Mouse (Mus musculus) 3T3-L1 (cell line): ENCODE results near the gene Tead2.

ENCODE experiments used
- DNase-seq: peaks from one replicate; pipeline ENCODE4 v3.0.0-alpha.2; 2015; ENCODE audit warnings: low read depth, low spot score

The Tead2 gene

GRCm38 (mm10) chr7:45215673-45216441, at the start of gene Tead2:
Gene Tead2 (plus strand): TSS chr7:45215753.
- peak; percentile 70 for DNase-seq

- no peak for DNase-seq
Observed at GRCm38 (mm10) chr7:45166950-45167401, 48.6 kb upstream of the Tead2 start.

GRCm38 (mm10) chr7:45167761-45168445, 47.6 kb upstream of the Tead2 start:
- no peak for DNase-seq

GRCm38 (mm10) chr7:45168656-45169055, 46.9 kb upstream of the Tead2 start:
- no peak for DNase-seq

- DNase-seq: no peak
Observed at GRCm38 (mm10) chr7:45169495-45169894, 46.1 kb upstream of the Tead2 start.

- peak; percentile 32 for DNase-seq
Observed at GRCm38 (mm10) chr7:45172974-45173373, 42.6 kb upstream of the Tead2 start.

- DNase-seq: peak; percentile 61
Observed at GRCm38 (mm10) chr7:45173772-45174171, 41.8 kb upstream of the Tead2 start.

GRCm38 (mm10) chr7:45174567-45175280, 40.8 kb upstream of the Tead2 start:
- no peak for DNase-seq

GRCm38 (mm10) chr7:45175398-45175797, 40.2 kb upstream of the Tead2 start:
- DNase-seq: no peak

- no peak for DNase-seq
Observed at GRCm38 (mm10) chr7:45175929-45176328, 39.6 kb upstream of the Tead2 start.

GRCm38 (mm10) chr7:45176356-45176755, 39.2 kb upstream of the Tead2 start:
- no peak for DNase-seq

- DNase-seq: no peak
Observed at GRCm38 (mm10) chr7:45178550-45178949, 37.0 kb upstream of the Tead2 start.

- no peak for DNase-seq
Observed at GRCm38 (mm10) chr7:45179469-45179868, 36.1 kb upstream of the Tead2 start, which contains the start of gene Gfy. Gene Gfy (minus strand): TSS chr7:45179569.

GRCm38 (mm10) chr7:45180896-45181477, 34.6 kb upstream of the Tead2 start, which contains the start of gene Pth2:
Gene Pth2 (plus strand): TSS chr7:45180995.
- DNase-seq: no peak

GRCm38 (mm10) chr7:45181540-45181939, 34.0 kb upstream of the Tead2 start:
- no peak for DNase-seq

- DNase-seq: no peak
Observed at GRCm38 (mm10) chr7:45182199-45182601, 33.4 kb upstream of the Tead2 start.

- DNase-seq: no peak
Observed at GRCm38 (mm10) chr7:45182606-45183005, 32.9 kb upstream of the Tead2 start.

GRCm38 (mm10) chr7:45183672-45184071, 31.9 kb upstream of the Tead2 start:
- no peak for DNase-seq

- DNase-seq: no peak
Observed at GRCm38 (mm10) chr7:45185921-45186320, 29.6 kb upstream of the Tead2 start.

GRCm38 (mm10) chr7:45189600-45189999, 26.0 kb upstream of the Tead2 start:
- DNase-seq: no peak

GRCm38 (mm10) chr7:45190186-45190585, 25.4 kb upstream of the Tead2 start:
- DNase-seq: no peak

- no peak for DNase-seq
Observed at GRCm38 (mm10) chr7:45191161-45191560, 24.4 kb upstream of the Tead2 start.
